Mouse (Mus musculus): ENCODE measurements around the gene Zfp518b.

- TF ChIP-seq CTCF (IDR thresholded peaks at IDR 0.05; ENCODE audit: low read depth, low read length): no peak
- no peak for TF ChIP-seq POLR2A (IDR thresholded peaks at IDR 0.05; ENCODE audit: borderline replicate concordance, low read depth, low read length)
Observed at GRCm38 (mm10) chr5:38684164-38684911, at the start of gene Zfp518b.
